Mouse (Mus musculus): ENCODE measurements around the gene Padi1. TPM values are rescaled to one million over a fixed set of nuclear protein-coding genes. Genes with fewer than 3 reads are reported as not detected.
A peak's percentile ranks its signal among the peaks of the same experiment; 100 is the strongest.

Gene Padi1
- polyA plus RNA-seq, 1 experiment from 2014 or later = not detected

- Histone ChIP-seq H3K9ac (no peak overlapping the region), H3K27me3 (0 out of 2 replicates have a peak, but pooled peaks cover 16% of the 10 kb centered on the region), H3K4me3 (no peak overlapping the region), H3K27ac (peak overlapping the region; percentile 23; the same call in 1 of the 2 replicates), H3K9me3 (no peaks in the 10 kb centered on the region), H3K4me2 (no peak overlapping the region), H3K36me3 (no peaks in the 10 kb centered on the region), H3K4me1 (replicated peaks) (peaks cover 41% of the 10 kb centered on the region)
- peak; percentile 64; the same call in 1 of the 2 replicates for ATAC-seq (ENCODE audit: low FRiP score)
- WGBS = 47% methylated on average over 11 of the region's 11 CpGs
These were observed 9.2 kb downstream of the Padi1 start for GRCm38 (mm10) chr4:140836208-140836866.

DNA sequence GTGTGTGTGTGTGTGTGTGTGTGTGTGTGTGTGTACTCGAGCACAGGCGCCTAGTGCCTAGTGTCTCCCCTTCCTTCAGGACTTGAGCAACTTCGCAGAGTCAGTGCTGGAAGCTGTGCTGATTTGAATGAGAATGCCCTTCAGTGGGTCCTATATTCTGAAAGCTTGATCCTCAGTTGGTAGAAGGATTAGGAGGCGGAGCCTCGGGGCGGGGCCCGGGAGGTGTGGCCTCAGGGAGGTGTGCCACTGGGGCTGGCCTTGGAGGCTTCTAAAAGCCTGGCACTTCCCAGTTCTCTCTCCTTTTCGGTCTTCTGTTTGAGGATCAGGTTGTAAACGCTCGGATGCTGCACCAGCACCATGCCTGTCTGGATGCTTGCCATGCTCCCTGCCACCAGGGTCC is 9.9 kb downstream of the Padi1 start:
- WGBS = 2% methylated on average over 9 of the region's 10 CpGs
- no peak for ATAC-seq (ENCODE audit: low FRiP score)

GRCm38 (mm10) chr4:140834327-140834934 is 11.1 kb downstream of the Padi1 start:
- Histone ChIP-seq H3K27ac (no peak overlapping the region), H3K4me1 (replicated peaks) (peaks cover 41% of the 10 kb centered on the region), H3K27me3 (0 out of 2 replicates have a peak, but pooled peaks cover 21% of the 10 kb centered on the region), H3K36me3 (no peaks in the 10 kb centered on the region), H3K9me3 (no peaks in the 10 kb centered on the region), H3K4me3 (no peak overlapping the region), H3K9ac (no peak overlapping the region), H3K4me2 (no peak overlapping the region)
- no peak for ATAC-seq (ENCODE audit: low FRiP score)
- WGBS = 58% methylated on average over 6 of the region's 6 CpGs

More for the DNA sequence above, 9.9 kb downstream of the Padi1 start:
- Histone ChIP-seq H3K4me2 (no peak overlapping the region), H3K4me1 (replicated peaks) (peaks cover 41% of the 10 kb centered on the region), H3K27ac (no peak overlapping the region), H3K27me3 (0 out of 2 replicates have a peak, but pooled peaks cover 19% of the 10 kb centered on the region), H3K9ac (0 out of 2 replicates have a peak overlapping the region, but pooled peaks have one; percentile 8), H3K4me3 (no peak overlapping the region), H3K36me3 (no peaks in the 10 kb centered on the region), H3K9me3 (no peaks in the 10 kb centered on the region)

DNA sequence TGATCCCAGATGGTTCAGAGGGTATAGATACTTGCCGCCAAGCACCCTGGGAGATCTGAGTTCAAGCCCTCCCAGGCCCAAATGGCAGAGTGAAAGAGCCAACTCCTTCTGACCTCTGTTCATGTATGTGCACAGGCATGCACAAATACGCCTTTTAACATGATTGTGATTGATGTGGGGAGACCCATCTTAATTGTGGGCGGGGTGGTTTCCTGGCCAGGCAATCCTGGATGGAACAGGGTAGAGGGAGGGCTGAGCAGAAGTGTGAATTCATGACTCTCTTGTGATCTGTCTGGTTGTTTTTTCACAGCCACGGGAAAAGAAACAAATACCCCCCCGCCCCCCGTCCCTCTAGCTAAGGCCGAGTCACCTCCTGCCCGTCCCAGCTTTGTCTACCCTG is 12.8 kb downstream of the Padi1 start:
- Histone ChIP-seq H3K9me3 (no peaks in the 10 kb centered on the region), H3K27ac (no peak overlapping the region), H3K4me1 (replicated peaks) (peaks cover 41% of the 10 kb centered on the region), H3K36me3 (no peaks in the 10 kb centered on the region), H3K4me3 (no peak overlapping the region), H3K9ac (peak overlapping the region; percentile 39; the same call in 1 of the 2 replicates), H3K27me3 (0 out of 2 replicates have a peak, but pooled peaks cover 17% of the 10 kb centered on the region), H3K4me2 (no peak overlapping the region)
- ATAC-seq (ENCODE audit: low FRiP score) = no peak
- WGBS = 39% methylated on average over 8 of the region's 8 CpGs

GRCm38 (mm10) chr4:140831808-140832207 is 13.8 kb downstream of the Padi1 start:
- H3K27me3 ChIP-seq = 0 out of 2 replicates have a peak, but pooled peaks cover 17% of the 10 kb centered on the region
- no peak overlapping the region for H3K4me3 ChIP-seq
- no peak overlapping the region for H3K27ac ChIP-seq
- H3K36me3 ChIP-seq = no peaks in the 10 kb centered on the region
- peaks cover 39% of the 10 kb centered on the region for H3K4me1 ChIP-seq (replicated peaks)
- H3K9ac ChIP-seq = no peak overlapping the region
- H3K4me2 ChIP-seq = no peak overlapping the region
- 88% methylated on average over 4 of the region's 4 CpGs for WGBS
- ATAC-seq (ENCODE audit: low FRiP score) = no peak
- no peaks in the 10 kb centered on the region for H3K9me3 ChIP-seq

DNA sequence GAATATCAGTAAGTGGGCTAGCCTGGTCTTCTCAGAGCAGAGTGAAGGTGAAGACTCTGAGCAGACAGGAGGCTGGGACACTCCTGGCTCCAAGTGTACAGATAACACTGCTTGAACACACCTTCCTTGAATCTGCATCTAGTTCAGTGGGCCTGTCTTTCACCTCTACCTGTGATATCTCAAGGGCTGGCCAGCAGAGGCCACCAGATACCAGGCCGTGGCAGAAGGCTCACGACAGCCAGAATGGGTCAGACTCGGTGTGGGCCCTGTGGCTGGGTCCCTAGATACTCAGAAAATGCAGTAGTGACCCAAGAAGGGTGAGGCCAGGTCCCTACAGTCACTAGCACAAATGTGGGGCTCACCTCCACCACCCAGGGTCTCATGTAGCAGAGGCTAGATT is 18.3 kb downstream of the Padi1 start:
- no peaks in the 10 kb centered on the region for H3K36me3 ChIP-seq
- 65% methylated on average over 3 of the region's 3 CpGs for WGBS
- H3K4me2 ChIP-seq = no peak overlapping the region

DNA sequence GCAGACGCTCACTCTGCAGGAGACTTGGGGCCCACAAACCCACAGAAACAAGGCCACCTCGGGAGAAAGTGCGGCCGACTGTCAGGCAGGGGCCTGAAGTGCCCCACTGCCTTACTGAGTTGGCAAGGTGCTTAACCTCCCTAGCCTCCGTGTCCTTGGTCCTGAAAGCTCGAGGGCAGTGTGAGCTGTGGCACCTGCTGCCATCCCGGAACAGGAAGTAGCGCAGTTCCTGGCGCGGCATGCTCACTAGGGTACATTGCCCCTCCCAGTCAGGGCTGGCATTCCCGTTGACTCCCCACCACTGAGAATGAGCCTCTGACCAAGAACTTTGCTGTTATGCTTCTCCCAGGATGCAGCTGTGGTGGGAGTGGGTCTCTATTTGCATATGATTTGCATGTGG is 19.6 kb downstream of the Padi1 start:
- no peak overlapping the region for H3K4me3 ChIP-seq
- H3K9ac ChIP-seq = no peak overlapping the region
- H3K27ac ChIP-seq = no peak overlapping the region
- no peaks in the 10 kb centered on the region for H3K4me1 ChIP-seq (replicated peaks)
- H3K36me3 ChIP-seq = no peaks in the 10 kb centered on the region
- ATAC-seq (ENCODE audit: low FRiP score) = no peak
- no peak overlapping the region for H3K4me2 ChIP-seq
- H3K27me3 ChIP-seq = peaks cover 8% of the 10 kb centered on the region; the same call in 1 of the 2 replicates
- WGBS = 58% methylated on average over 8 of the region's 11 CpGs
- H3K9me3 ChIP-seq = no peaks in the 10 kb centered on the region; the same call in 1 of the 2 replicates

More for the DNA sequence above, 18.3 kb downstream of the Padi1 start:
- ATAC-seq (ENCODE audit: low FRiP score) = no peak
- no peak overlapping the region for H3K27ac ChIP-seq
- peaks cover 9% of the 10 kb centered on the region; the same call in 1 of the 2 replicates for H3K27me3 ChIP-seq
- H3K4me3 ChIP-seq = no peak overlapping the region
- H3K9me3 ChIP-seq = no peaks in the 10 kb centered on the region; the same call in 1 of the 2 replicates
- H3K4me1 ChIP-seq (replicated peaks) = no peaks in the 10 kb centered on the region
- no peak overlapping the region for H3K9ac ChIP-seq

- Histone ChIP-seq H3K27ac (no peak overlapping the region), H3K36me3 (no peaks in the 10 kb centered on the region), H3K4me2 (no peak overlapping the region), H3K9me3 (no peaks in the 10 kb centered on the region; the same call in 1 of the 2 replicates), H3K4me1 (replicated peaks) (0 out of 2 replicates have a peak, but pooled peaks cover 2% of the 10 kb centered on the region), H3K4me3 (no peak overlapping the region), H3K27me3 (peaks cover 4% of the 10 kb centered on the region; the same call in 1 of the 2 replicates), H3K9ac (no peak overlapping the region)
- no peak for ATAC-seq (ENCODE audit: low FRiP score)
- 65% methylated on average over 5 of the region's 5 CpGs for WGBS
These were observed 23.6 kb downstream of the Padi1 start for GRCm38 (mm10) chr4:140821988-140822387.

- Histone ChIP-seq H3K9me3 (no peaks in the 10 kb centered on the region), H3K4me3 (no peak overlapping the region), H3K9ac (no peak overlapping the region), H3K27ac (no peak overlapping the region), H3K4me2 (no peak overlapping the region), H3K36me3 (no peaks in the 10 kb centered on the region), H3K27me3 (peaks cover 30% of the 10 kb centered on the region; the same call in 1 of the 2 replicates), H3K4me1 (replicated peaks) (peaks cover 35% of the 10 kb centered on the region)
- ATAC-seq (ENCODE audit: low FRiP score) = no peak
- 88% methylated on average over 8 of the region's 8 CpGs for WGBS
These were observed 28.2 kb downstream of the Padi1 start for GRCm38 (mm10) chr4:140817413-140817812.

- no peaks in the 10 kb centered on the region for H3K36me3 ChIP-seq
- no peak overlapping the region; the same call in 1 of the 2 replicates for H3K27ac ChIP-seq
- no peak for ATAC-seq (ENCODE audit: low FRiP score)
- H3K4me1 ChIP-seq (replicated peaks) = peaks cover 38% of the 10 kb centered on the region
- H3K9me3 ChIP-seq = no peaks in the 10 kb centered on the region
- H3K9ac ChIP-seq = no peak overlapping the region
- H3K4me3 ChIP-seq = no peak overlapping the region
- H3K27me3 ChIP-seq = peaks cover 37% of the 10 kb centered on the region; the same call in 1 of the 2 replicates
- no peak overlapping the region for H3K4me2 ChIP-seq
- 55% methylated on average over 10 of the region's 10 CpGs for WGBS
These were observed 29.3 kb downstream of the Padi1 start for GRCm38 (mm10) chr4:140815996-140816917.

DNA sequence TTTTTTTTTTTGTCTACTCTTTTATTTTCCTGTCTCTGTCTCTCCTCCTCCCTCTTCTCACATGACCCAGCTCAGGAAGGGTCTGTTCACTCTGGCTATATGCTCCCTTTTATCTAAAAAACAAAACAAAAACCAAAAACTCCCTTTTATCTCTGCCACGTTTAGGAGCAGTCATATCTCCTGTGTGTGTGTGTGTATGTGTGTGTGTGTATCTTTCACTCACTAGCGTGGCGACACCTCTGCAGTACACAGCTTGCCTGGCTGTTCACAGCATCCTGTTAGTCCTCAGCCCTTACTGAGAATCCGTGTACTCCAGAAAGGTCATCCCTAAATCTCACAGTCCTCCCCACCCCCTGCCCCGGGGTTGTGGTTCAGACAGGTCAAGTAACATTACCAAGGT is 30.1 kb downstream of the Padi1 start:
- peaks cover 38% of the 10 kb centered on the region for H3K4me1 ChIP-seq (replicated peaks)
- H3K27me3 ChIP-seq = peaks cover 37% of the 10 kb centered on the region; the same call in 1 of the 2 replicates
- H3K4me2 ChIP-seq = no peak overlapping the region
- no peak for ATAC-seq (ENCODE audit: low FRiP score)
- H3K9me3 ChIP-seq = no peaks in the 10 kb centered on the region
- 77% methylated on average over 5 of the region's 5 CpGs for WGBS
- H3K36me3 ChIP-seq = no peaks in the 10 kb centered on the region
- no peak overlapping the region for H3K9ac ChIP-seq
- H3K27ac ChIP-seq = no peak overlapping the region
- no peak overlapping the region for H3K4me3 ChIP-seq
